Mouse (Mus musculus) frontal cortex, postnatal 10 days (tissue): ENCODE data around the gene Rfxap.
"Not testable (repeated sequence)": the region's sequence is repeated elsewhere in the genome, so short reads cannot be mapped to it uniquely, and the experiment has no call there.

Experiments
- DNase-seq, 2 experiments: peaks; one replicate each; pipeline ENCODE4 v3.0.0; 2022; ENCODE audit warnings: low spot score in 2 of 2, mixed read lengths in 1 of 2

Rfxap gene

GRCm38 (mm10) chr3:54766811-54767210, 40.8 kb downstream of the Rfxap start:
- no peak for DNase-seq

GRCm38 (mm10) chr3:54766034-54766433, 41.6 kb downstream of the Rfxap start:
- DNase-seq = no peak

- not testable (repeated sequence) for DNase-seq
Observed at GRCm38 (mm10) chr3:54765521-54765920, 42.1 kb downstream of the Rfxap start.

- peak; percentile 18 to 26 for DNase-seq
Observed at GRCm38 (mm10) chr3:54764418-54764817, 43.2 kb downstream of the Rfxap start.

GRCm38 (mm10) chr3:54761258-54761657, 46.3 kb downstream of the Rfxap start:
- DNase-seq = no peak

GRCm38 (mm10) chr3:54760321-54761115, 47.1 kb downstream of the Rfxap start:
- no peak for DNase-seq

- no peak for DNase-seq
Observed at GRCm38 (mm10) chr3:54759211-54759610, 48.4 kb downstream of the Rfxap start.

- DNase-seq = no peak
Observed at GRCm38 (mm10) chr3:54757446-54757845, 50.1 kb downstream of the Rfxap start.

GRCm38 (mm10) chr3:54756058-54756457, 51.5 kb downstream of the Rfxap start:
- DNase-seq = peak in 1 of 2 experiments; percentile 32

GRCm38 (mm10) chr3:54755145-54756041, 52.2 kb downstream of the Rfxap start, which contains the start of gene Smad9:
Gene Smad9, plus strand, starts transcription at chr3:54755582.
- peak; percentile 33 to 42 for DNase-seq

- no peak for DNase-seq
Observed at GRCm38 (mm10) chr3:54753411-54753810, 54.2 kb downstream of the Rfxap start.
